Mouse (Mus musculus) cerebellum, postnatal 4 days (tissue): Measurements from ENCODE around the gene Rap1gap.
A peak's percentile ranks its signal among the peaks of the same experiment; 100 is the strongest.

Experiments
- DNase-seq, 2 experiments: peaks; one replicate each; pipeline ENCODE4 v3.0.0; 2022; ENCODE audit warnings: low spot score in 2 of 2, mixed read lengths in 1 of 2

Rap1gap gene

GRCm38 (mm10) chr4:137661547-137661946 lies 3.0 kb upstream of the Rap1gap start:
- DNase-seq: no peak

GRCm38 (mm10) chr4:137663491-137663890 lies 1.0 kb upstream of the Rap1gap start:
- no peak for DNase-seq

GRCm38 (mm10) chr4:137664980-137665675 lies 602 bp downstream of the Rap1gap start:
- no peak for DNase-seq

GRCm38 (mm10) chr4:137665791-137666190 lies 1.3 kb downstream of the Rap1gap start:
- DNase-seq: no peak

- DNase-seq: no peak
Measured at GRCm38 (mm10) chr4:137666283-137666957, 1.9 kb downstream of the Rap1gap start.

GRCm38 (mm10) chr4:137666958-137667345 lies 2.4 kb downstream of the Rap1gap start:
- no peak for DNase-seq

- peak in 1 of 2 experiments; percentile 65 for DNase-seq
Measured at GRCm38 (mm10) chr4:137667747-137668146, 3.2 kb downstream of the Rap1gap start.

GRCm38 (mm10) chr4:137671711-137672500 lies 7.4 kb downstream of the Rap1gap start:
- no peak for DNase-seq

- DNase-seq: no peak
Measured at GRCm38 (mm10) chr4:137675566-137675965, 11.0 kb downstream of the Rap1gap start.

- peak; percentile 82 to 87 for DNase-seq
Measured at GRCm38 (mm10) chr4:137676057-137676456, 11.5 kb downstream of the Rap1gap start.

- DNase-seq: no peak
Measured at GRCm38 (mm10) chr4:137676700-137677484, 12.4 kb downstream of the Rap1gap start.

GRCm38 (mm10) chr4:137677906-137678305 lies 13.4 kb downstream of the Rap1gap start:
- no peak for DNase-seq

- DNase-seq: no peak
Measured at GRCm38 (mm10) chr4:137678568-137678967, 14.0 kb downstream of the Rap1gap start.

- DNase-seq: no peak
Measured at GRCm38 (mm10) chr4:137679979-137680550, 15.5 kb downstream of the Rap1gap start.

GRCm38 (mm10) chr4:137680721-137681120 lies 16.2 kb downstream of the Rap1gap start:
- DNase-seq: no peak

GRCm38 (mm10) chr4:137681408-137682104 lies 17.0 kb downstream of the Rap1gap start:
- peak in 1 of 2 experiments; percentile 64 for DNase-seq

GRCm38 (mm10) chr4:137682961-137683453 lies 18.5 kb downstream of the Rap1gap start:
- DNase-seq: no peak

GRCm38 (mm10) chr4:137684830-137685343 lies 20.4 kb downstream of the Rap1gap start:
- no peak for DNase-seq

GRCm38 (mm10) chr4:137686303-137686702 lies 21.8 kb downstream of the Rap1gap start:
- DNase-seq: no peak

- DNase-seq: no peak
Measured at GRCm38 (mm10) chr4:137687234-137687825, 22.8 kb downstream of the Rap1gap start.
